Mouse (Mus musculus) kidney, adult 2 months (tissue): ENCODE measurements at regions not wholly inside any gene's neighbourhood (a gene's known extent, or its start where the extent isn't known, plus 50 kb on each side); places are given as distances from the start of the nearest gene placed in this dataset.
A peak's percentile ranks its signal among the peaks of the same experiment; 100 is the strongest.

ENCODE experiments used
- DNase-seq: peaks from one replicate; pipeline ENCODE4 v3.0.0; 2021
- H3K27ac ChIP-seq: fragments of 200-500 bp; 2 replicates; pipeline ENCODE4 v1.5.1; 2012; ENCODE audit warnings: low read depth, low read length, control low read depth, inconsistent platforms; ENCODE audit not compliant: insufficient read depth
- H3K27me3 ChIP-seq: fragments of 200-500 bp; replicated peaks from 2 replicates; pipeline ENCODE4 v1.6.1; 2012; ENCODE audit warnings: mild to moderate bottlenecking, moderate library complexity, low read length, inconsistent platforms; ENCODE audit not compliant: control insufficient read depth, insufficient read depth
- H3K36me3 ChIP-seq: fragments of 200-500 bp; 2 replicates; pipeline ENCODE4 v1.6.1; 2012; ENCODE audit warnings: mild to moderate bottlenecking, moderate library complexity, low read length, inconsistent platforms; ENCODE audit not compliant: control insufficient read depth, insufficient read depth
- H3K4me1 ChIP-seq: fragments of 200-500 bp; 2 replicates; pipeline ENCODE4 v1.6.1; 2011; ENCODE audit warnings: low read length; ENCODE audit not compliant: control insufficient read depth, insufficient read depth
- H3K4me3 ChIP-seq: fragments of 200-500 bp; 2 replicates; pipeline ENCODE4 v1.5.1; 2011; ENCODE audit warnings: mild to moderate bottlenecking, low read depth, low read length, control low read depth; ENCODE audit not compliant: insufficient read depth
- CTCF ChIP-seq: fragments of 200-500 bp; conservative IDR thresholded peaks from 2 replicates; pipeline ENCODE4 v1.5.1; 2011; ENCODE audit warnings: low read depth, mild to moderate bottlenecking, control low read depth, low read length, moderate library complexity, mixed read lengths; ENCODE audit not compliant: insufficient read depth, insufficient read length
- POLR2A ChIP-seq: fragments of 200-500 bp; IDR thresholded peaks from one replicate; pipeline ENCODE4 v1.6.1; 2011; ENCODE audit warnings: low read depth, low read length, control low read depth
- WGBS: fragments of 180-500 bp; shearing (Covaris S2); methylation state at CpG from one replicate; pipeline ENCODE4 v1.1.7; 2018; 5-methylcytosine and 5-hydroxymethylcytosine counted together

DNA sequence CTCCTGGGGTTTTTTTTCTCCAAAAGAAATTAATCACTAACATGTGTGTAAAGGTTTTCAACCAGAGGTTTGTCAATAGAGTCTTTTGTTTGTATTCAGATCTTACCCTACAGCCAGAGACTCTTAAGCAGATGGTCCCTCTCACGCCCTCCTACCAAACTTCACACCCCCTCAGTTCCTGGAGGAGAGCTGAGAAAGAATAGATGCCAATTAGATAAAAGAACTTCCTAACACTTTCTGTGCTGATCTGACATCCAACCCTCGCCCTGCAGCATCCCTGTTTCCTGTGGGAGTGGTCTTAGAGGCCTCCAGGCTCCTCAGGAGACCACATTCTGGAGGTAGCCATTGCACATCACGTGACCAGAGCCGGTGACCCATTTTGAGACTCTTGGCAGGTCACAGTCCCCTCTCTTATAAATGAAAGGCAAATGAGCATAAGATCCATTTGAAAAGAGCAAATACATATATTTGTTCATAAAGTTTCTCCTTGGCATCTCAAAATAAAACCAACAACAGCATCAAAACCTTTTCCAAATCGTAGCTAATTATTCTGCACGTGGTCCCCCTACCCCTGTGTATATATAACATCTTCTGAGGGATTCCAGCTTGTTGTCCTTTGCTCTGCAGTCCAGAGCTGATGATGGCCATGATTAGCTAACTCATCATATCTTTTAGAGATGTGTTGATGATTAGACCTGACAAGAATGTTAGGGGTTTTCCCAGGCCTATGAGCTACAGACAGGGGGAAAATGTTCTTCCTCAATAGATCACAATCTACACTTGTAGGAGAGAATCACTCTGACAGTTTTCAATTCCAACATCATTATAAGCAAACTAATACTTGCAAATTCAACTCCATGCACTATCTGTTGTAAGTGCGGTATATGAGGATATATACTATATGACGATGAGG, 54.4 kb upstream of the Gm6993 start:
- Histone ChIP-seq H3K4me3 (no peak overlapping the region), H3K36me3 (no peaks in the 10 kb centered on the region), H3K27ac (no peak overlapping the region), H3K4me1 (peaks cover 3% of the 10 kb centered on the region; the same call in 1 of the 2 replicates), H3K27me3 (no peaks in the 10 kb centered on the region)
- WGBS: 61% methylated on average over 8 of the region's 8 CpGs
- no peak for DNase-seq
- TF ChIP-seq CTCF (no peak), POLR2A (no peak)

DNA sequence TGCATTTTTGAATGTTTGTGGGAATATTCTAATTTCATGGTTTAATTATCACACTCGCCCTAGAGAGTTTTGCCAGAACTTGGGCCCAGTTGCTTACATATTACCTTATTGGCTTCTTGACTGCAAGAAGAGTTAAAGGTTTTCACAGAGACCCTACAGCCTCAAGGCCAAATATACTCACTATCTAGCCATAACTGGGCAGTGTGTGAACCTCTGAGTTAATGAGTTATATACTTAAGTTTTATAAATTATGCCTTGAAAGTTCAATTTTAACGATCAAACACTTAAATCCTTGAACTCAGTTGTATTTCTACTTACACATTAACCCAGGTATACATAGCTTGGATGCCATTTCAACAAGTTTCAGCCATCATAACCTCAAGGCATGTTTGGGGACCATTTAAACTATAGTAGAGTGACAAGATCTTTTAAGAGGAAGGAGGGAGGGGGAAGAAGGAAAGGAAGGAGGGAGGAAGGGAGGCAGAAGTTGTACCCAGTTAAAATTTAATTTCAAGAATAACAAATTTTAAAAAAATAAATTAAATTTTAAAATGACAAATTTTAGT, 52.5 kb upstream of the Gm6993 start:
- H3K27ac ChIP-seq: no peak overlapping the region
- DNase-seq: peak; percentile 72
- 43% methylated on average over 2 of the region's 2 CpGs for WGBS
- H3K4me1 ChIP-seq: peaks cover 3% of the 10 kb centered on the region; the same call in 1 of the 2 replicates
- TF ChIP-seq CTCF (no peak), POLR2A (no peak)
- no peak overlapping the region for H3K4me3 ChIP-seq
- no peaks in the 10 kb centered on the region for H3K36me3 ChIP-seq
- no peaks in the 10 kb centered on the region for H3K27me3 ChIP-seq

DNA sequence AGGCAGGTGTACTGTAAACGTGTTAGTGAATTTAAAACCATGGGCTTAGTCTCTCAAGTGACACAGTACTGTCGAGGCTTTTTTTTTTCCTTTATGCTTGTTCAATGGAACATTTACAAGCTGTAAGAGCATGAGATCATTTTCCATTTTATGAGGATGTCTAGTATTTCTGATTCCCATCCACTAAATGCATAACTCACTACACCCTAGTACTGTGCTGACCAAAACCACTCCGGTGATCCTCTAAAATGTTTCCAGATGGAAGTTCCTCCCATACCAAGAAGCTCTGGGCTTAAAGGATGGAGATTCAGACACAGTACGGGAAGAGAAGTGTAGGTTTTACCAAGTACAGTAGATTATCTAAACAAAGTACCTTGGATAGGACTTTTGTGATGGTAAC, 50.3 kb upstream of the Gm6993 start:
- DNase-seq: no peak
- no peaks in the 10 kb centered on the region for H3K27me3 ChIP-seq
- H3K27ac ChIP-seq: no peak overlapping the region
- no peak overlapping the region for H3K4me3 ChIP-seq
- H3K4me1 ChIP-seq: peaks cover 3% of the 10 kb centered on the region; the same call in 1 of the 2 replicates
- 86% methylated on average over 4 of the region's 4 CpGs for WGBS
- H3K36me3 ChIP-seq: no peaks in the 10 kb centered on the region
- TF ChIP-seq POLR2A (no peak), CTCF (no peak)
